Mouse (Mus musculus): ENCODE data around the gene Clec2i.
A peak's percentile ranks its signal among the peaks of the same experiment; 100 is the strongest.
"Not testable (repeated sequence)": the region's sequence is repeated elsewhere in the genome, so short reads cannot be mapped to it uniquely, and the experiment has no call there.

Clec2i gene

DNA sequence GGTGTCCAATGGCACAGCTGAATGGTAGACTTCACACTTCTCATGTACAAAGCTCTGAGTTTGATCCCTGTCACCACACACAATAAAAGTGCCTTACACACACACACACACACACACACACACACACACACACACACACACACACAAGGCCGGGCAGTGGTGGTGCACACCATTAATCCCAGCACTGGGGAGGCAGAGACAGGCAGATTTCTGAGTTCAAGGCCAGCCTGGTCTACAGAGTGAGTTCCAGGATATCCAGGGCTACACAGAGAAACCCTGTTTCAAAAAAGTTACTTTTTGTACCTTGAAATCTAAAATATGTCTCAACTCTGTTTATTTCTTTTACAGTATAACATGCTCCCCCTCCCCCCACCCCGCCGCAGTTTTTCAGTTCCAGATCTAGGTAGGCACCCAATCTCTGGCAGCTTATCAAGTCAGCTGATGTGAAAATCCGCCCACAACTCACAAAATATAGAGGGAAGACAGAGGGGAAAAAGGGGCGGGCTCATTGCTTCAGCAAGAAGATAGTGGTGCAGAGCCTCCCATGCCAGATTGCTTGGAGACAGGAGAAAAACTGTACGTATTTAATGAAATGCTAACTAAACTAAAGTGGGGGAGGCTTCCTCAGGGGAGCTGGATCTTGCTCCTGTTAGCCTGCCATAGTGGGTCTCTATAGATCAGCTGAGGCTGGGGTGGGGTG lies at the start of gene Clec2i:
Gene Clec2i, plus strand, starts transcription at position 498 of the 700 bp plus-strand sequence.
- DNase-seq (ENCODE audit: low spot score), result peak; percentile 21

DNA sequence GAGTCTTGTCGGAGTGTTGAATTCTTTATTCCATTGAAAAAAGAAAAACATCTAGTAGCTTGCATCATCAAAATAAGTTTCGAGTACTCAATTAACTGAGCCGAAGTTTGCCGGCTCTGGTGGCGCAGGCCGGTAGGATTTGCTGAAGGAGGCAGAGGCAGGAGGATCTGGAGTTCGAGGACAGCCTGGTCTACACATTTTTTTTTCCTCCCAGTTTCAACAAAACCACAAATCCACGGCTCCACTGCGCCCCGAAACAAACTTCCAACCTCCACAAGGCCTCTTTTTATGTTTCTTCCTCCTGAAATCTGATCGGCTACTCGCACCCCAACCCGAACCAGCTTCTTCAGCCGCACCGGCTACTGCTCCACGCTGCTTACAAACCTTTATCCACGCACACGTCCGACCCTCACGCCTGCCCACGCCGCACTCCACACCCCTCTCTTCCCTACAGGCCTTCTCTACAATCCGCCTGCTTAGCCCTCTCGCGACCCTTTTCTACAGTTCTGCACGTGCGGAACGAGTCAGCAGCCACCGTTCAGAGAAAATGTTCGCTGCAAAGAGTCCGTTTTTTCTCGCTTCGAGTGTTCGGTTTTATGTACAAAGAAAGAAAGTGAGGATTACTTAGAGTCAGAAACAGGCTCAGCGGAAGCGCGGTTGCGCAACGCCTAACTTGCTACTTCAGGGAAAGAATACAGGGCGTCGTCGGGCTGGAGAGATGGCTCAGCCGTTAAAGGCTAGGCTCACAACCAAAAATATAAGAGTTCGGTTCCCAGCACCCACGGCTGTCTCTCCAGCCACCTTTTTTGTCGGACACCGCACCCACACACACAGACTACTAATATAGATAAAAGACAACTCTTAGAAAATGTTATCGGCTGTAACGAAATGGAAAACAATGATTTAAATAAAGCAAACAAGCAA lies 48.8 kb upstream of the Clec2i start:
- peak; percentile 91 for DNase-seq (ENCODE audit: low spot score)

GRCm38 (mm10) chr6:128839266-128839771 lies 48.1 kb upstream of the Clec2i start:
- peak; percentile 86 for DNase-seq (ENCODE audit: low spot score)

- no peak for DNase-seq (ENCODE audit: low spot score)
Observed at GRCm38 (mm10) chr6:128839921-128840320, 47.5 kb upstream of the Clec2i start.

DNA sequence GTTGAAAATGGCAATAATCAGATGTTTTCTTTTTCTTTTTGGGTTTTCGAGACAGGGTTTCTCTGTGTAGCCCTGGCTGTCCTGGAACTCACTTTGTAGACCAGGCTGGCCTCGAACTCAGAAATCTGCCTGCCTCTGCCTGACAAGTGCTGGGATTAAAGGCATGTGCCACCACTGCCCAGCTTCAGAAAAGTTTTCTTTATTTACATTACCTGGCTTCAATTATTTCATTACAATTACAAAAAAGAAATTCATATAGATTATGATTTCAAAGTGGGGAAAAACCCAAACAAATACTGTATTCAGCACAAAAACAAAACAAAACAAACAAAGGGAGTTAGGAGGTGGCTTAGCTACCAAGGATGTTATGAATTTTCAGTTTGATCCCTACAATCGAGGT lies 46.7 kb upstream of the Clec2i start:
- DNase-seq (ENCODE audit: low spot score), result not testable (repeated sequence)

DNA sequence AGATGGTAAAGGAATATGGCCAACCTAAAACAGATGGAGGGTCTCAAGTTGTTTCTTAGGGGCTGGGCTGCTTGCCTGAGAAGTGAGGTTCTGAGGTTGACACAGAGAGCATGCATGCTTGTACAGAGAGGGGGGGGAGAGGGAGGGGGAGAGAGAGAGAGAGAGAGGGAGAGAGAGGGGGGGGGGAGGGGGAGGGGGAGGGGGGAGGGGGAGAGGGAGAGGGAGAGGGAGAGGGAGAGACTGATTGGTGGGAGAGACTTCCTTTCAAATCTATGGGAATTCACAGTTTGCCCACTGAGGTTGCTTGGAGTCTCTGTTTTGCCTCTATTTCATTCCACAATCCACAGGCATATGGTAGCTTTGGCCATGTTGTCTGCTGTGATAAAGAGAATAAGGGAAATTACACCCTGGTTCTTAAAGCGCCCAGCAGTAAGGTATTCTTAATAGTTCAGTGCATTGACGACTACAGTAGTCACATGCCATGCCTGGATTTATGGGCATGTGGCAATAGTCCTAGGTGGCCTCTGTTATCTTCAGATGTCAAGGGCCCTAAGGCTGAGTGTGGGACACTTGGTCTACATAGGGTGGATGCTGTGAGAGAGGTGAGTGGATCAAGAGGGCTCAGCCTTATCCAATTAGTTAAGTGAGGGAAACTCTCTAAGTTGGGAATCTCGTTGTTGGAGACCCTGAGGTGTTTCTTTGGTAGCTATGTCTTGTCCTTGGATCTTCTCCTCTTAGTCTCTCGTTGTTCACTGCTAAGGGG lies 45.9 kb upstream of the Clec2i start:
- DNase-seq (ENCODE audit: low spot score), result no peak

GRCm38 (mm10) chr6:128842356-128842944 lies 44.9 kb upstream of the Clec2i start:
- DNase-seq (ENCODE audit: low spot score), result no peak

DNA sequence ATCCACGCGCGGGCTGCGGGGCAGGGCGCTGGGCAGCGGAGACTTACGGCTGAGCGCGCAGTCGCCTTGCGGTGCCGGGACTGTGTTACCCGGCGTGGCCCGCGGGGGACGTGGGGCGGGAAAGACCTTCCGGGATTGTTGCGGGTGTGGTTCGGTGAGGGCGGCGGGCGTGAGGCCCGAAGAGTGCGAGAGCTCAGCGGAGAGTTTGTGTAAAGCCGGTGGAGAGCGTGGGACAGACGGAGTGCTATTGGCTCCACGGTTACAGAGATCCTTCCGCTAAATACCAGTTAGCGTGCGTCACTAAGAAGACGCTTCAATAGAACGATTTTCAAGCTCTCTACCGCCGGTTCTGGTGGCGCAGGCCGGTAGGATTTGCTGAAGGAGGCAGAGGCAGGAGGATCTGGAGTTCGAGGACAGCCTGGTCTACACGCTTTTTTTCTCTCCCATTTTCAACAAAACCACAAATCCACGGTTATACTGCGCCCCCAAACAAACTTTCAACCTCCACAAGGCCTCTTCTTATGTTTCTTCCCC lies 44.4 kb upstream of the Clec2i start:
- peak; percentile 95 for DNase-seq (ENCODE audit: low spot score)

GRCm38 (mm10) chr6:128843479-128843992 lies 43.9 kb upstream of the Clec2i start:
- DNase-seq (ENCODE audit: low spot score), result no peak

DNA sequence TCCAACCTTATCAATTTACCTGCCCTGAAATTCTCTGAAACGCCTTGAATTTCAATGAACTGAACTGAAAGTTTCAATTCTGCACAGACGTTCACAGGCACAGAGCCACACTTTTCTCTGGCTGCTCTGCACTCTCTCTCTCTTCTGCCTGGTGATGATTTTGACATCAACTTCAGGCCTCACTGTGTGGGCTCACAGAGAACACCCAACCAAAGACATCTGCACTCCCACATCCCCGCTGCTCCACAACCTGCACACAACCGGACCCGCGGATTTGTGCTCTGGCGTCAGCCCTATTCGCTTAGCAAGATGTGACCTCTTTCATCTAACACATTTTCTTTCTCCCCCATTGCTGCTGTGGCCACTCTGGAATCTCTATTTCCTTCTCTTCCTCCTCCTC lies 43.3 kb upstream of the Clec2i start:
- DNase-seq (ENCODE audit: low spot score), result no peak

DNA sequence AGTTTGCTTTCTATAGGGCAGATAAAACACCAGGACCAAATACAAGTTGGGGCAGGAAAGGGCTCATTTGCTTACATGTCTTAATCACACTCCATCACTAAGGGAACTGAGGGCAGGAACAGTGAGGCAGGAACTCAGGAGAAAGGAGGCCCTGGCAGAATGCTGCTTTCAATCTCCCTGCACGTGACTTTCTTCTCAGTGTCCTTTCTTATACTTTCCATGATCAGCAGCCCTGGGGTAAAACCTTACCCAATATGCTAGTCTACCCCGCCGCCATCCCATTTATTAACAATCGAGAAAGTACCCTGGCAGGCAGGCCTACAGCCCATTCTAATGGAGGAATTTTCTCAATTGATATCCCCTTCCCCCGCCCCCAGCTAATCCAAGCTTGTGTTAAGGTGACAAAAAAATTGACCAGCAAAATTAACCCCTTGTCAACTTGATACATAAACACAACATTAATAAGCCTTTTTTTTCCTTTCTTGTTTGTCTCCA lies 42.8 kb upstream of the Clec2i start:
- no peak for DNase-seq (ENCODE audit: low spot score)

GRCm38 (mm10) chr6:128845319-128845979 lies 41.9 kb upstream of the Clec2i start:
- DNase-seq (ENCODE audit: low spot score), result peak; percentile 92

DNA sequence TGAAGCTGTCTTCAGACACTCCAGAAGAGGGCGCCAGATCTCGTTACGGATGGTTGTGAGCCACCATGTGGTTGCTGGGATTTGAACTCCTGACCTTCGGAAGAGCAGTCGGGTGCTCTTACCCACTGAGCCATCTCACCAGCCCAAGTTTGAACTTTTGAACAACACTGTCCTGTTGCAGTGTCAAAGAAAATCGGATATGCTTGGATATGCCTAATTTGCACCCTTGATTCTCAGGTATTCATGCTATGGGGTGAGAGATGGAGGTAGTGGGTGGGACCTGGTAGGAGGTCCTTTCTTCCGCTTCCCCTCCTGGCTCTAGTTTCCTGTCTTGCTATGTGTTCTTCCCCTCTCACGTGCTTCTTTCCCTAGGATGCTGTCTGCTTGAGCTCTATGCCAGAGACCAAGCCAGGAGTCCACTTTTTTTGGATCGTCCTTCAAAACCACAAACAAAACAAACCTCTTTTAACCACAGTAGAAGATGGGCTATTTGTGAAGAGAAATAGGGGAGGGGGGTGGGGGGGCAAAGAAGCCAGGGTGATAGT lies 41.3 kb upstream of the Clec2i start:
- no peak for DNase-seq (ENCODE audit: low spot score)

- DNase-seq (ENCODE audit: low spot score), result no peak
Observed at GRCm38 (mm10) chr6:128847401-128847800, 40.0 kb upstream of the Clec2i start.

DNA sequence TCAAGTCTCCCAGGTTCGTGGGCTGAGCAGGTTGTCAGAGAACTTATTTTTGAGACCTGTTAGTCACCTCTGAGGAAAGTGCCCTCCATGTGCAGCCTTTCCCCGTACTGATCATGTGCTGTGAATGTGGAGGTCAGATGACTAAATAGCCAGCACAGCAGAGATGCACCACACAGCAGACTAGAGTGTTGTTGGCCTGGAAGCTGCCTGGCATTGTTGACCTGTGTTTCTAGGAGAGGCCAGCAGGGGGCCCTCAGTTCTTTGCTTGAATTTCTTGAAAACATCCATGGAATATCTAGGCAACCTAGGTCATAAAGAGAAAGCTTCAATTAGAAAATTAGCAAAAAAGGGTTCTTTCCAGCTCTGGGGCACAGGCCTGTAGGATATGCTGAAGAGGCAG lies 37.5 kb upstream of the Clec2i start:
- no peak for DNase-seq (ENCODE audit: low spot score)

DNA sequence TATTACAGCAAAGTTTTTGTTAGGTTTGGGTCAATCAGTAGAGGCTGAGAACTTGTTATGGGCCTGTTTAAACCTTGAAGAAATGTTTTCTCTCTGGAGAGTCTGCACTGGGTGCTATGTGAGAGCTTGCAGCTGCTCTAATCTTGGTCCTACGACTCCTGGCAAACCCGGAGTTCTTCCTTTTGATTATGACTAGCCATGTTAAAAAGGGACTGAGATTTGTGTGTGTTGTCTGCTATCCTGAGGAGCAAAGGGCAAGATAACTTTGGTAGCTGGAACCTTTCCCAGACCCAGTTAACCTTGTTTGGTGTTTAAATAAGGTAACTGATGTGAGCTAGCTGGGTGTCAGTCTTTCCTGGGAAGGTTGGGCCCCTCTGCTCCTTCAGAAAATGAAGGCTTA lies 36.7 kb upstream of the Clec2i start:
- DNase-seq (ENCODE audit: low spot score), result no peak

- no peak for DNase-seq (ENCODE audit: low spot score)
Observed at GRCm38 (mm10) chr6:128851151-128851550, 36.2 kb upstream of the Clec2i start.

GRCm38 (mm10) chr6:128852766-128853165 lies 34.6 kb upstream of the Clec2i start:
- no peak for DNase-seq (ENCODE audit: low spot score)

DNA sequence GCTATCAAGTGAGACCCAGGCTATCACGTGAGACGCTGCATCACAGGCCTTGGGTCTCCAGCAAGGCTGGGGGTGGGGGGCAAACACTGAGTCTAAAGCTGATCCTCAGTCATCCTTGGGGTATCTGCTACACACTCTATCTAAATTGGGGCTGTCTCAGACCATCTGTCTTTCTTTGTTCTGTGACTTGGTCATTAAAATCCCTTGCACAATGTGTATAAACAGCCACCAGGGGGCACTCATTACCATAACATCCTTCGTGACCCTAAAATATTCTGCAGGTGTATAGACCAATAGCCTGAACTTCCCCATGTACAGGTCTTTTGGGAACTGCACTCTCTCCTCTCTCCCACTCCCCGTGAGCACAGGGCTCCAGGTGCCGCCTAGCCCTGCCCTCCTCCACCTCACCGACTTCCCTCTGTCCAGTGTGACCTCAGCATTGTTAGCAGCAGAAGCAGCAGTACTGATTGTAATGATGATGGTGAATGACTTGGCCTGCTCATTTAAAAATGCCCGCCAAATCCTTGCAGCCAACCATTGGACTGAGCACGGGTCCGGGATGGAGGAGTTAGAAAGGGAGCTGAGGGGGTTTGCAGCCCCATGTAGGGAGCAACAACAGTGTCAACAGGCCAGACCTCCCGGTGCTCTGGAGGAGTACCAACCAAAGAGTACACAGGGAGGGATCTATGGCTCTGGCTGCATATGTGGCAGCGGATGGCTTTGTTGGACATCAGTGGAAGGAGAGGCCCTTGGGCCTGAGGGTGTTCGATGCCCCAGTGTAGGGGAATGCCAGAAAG lies 33.2 kb upstream of the Clec2i start:
- peak; percentile 70 for DNase-seq (ENCODE audit: low spot score)
